Mouse (Mus musculus) liver, embryonic 14.5 days (tissue): ENCODE measurements around the gene Cldn7. TPM values are rescaled to one million over a fixed set of nuclear protein-coding genes. Genes with fewer than 3 reads are reported as not detected.

Experiments
- ATAC-seq: fragments of 200-750 bp; cut with Nextera tagmentation; 2 replicates; pipeline ENCODE4 v1.8.0; 2017; ENCODE audit warnings: moderate number of reproducible peaks, mild to moderate bottlenecking, moderate library complexity; ENCODE audit not compliant: insufficient read depth
- DNase-seq, 3 experiments: peaks; one replicate each; pipeline ENCODE4 v3.0.0-alpha.2; 2012 to 2013; ENCODE audit warnings: low read depth in 3 of 3, low spot score in 3 of 3
- H3K27ac ChIP-seq: fragments of 300-500 bp; sonication (generic); 2 replicates; pipeline ENCODE4 v1.5.1; 2014; ENCODE audit warnings: moderate library complexity, mild to moderate bottlenecking, control low read depth, inconsistent platforms
- H3K27me3 ChIP-seq: fragments of 300-500 bp; sonication (generic); 2 replicates; pipeline ENCODE4 v1.6.1; 2014; ENCODE audit warnings: mild to moderate bottlenecking, low read length, moderate library complexity; ENCODE audit not compliant: control insufficient read depth, insufficient read depth
- H3K36me3 ChIP-seq: fragments of 300-500 bp; sonication (generic); replicated peaks from 2 replicates; pipeline ENCODE4 v1.6.1; 2014; ENCODE audit warnings: low read depth; ENCODE audit not compliant: control insufficient read depth, insufficient read depth
- H3K4me1 ChIP-seq, 2 experiments: fragments of 200-500 bp in 1 of 2; fragments of 300-500 bp in 1 of 2; sonication (generic) in 1 of 2; replicated peaks; 2 replicates each; pipeline ENCODE4 v1.6.1; 2012 to 2014; ENCODE audit warnings: antibody characterized with exemption in 1 of 2, inconsistent platforms in 1 of 2, low read length in 1 of 2; ENCODE audit not compliant: control insufficient read depth in 2 of 2, insufficient read depth in 2 of 2
- H3K4me2 ChIP-seq: fragments of 300-500 bp; sonication (generic); 2 replicates; pipeline ENCODE4 v1.6.1; 2014; ENCODE audit warnings: low read depth, mild to moderate bottlenecking, control low read depth, moderate library complexity
- H3K4me3 ChIP-seq, 2 experiments: fragments of 200-500 bp in 1 of 2; fragments of 300-500 bp in 1 of 2; sonication (generic) in 1 of 2; 2 replicates each; pipeline ENCODE4 v1.5.1; 2012 to 2014; ENCODE audit warnings: low read depth in 2 of 2, low read length in 2 of 2, mild to moderate bottlenecking in 2 of 2, control low read depth in 1 of 2, inconsistent platforms in 1 of 2, moderate library complexity in 1 of 2; ENCODE audit not compliant: insufficient read depth in 1 of 2
- H3K9ac ChIP-seq: fragments of 300-500 bp; sonication (generic); replicated peaks from 2 replicates; pipeline ENCODE4 v1.6.1; 2014; ENCODE audit warnings: mild to moderate bottlenecking, control low read depth, moderate library complexity
- H3K9me3 ChIP-seq: fragments of 300-500 bp; sonication (generic); 2 replicates; pipeline ENCODE4 v1.6.1; 2016; ENCODE audit warnings: low read length, mixed read lengths; ENCODE audit not compliant: control insufficient read depth
- CTCF ChIP-seq: IDR thresholded peaks from 2 replicates; pipeline ENCODE4 v1.5.1; 2016; ENCODE audit warnings: antibody characterized with exemption, low read depth, control low read depth
- EP300 ChIP-seq: IDR thresholded peaks from 2 replicates; pipeline ENCODE4 v1.6.1; 2016; ENCODE audit warnings: antibody characterized with exemption, low read depth
- WGBS: fragments of 180-500 bp; shearing (Covaris S2); extraction: QIAGEN DNeasy Blood & Tissue Kit; methylation state at CpG from one replicate; pipeline ENCODE4 v1.1.7; 2014; ENCODE audit not compliant: insufficient replicate concordance; 5-methylcytosine and 5-hydroxymethylcytosine counted together
- polyA plus RNA-seq, 2 experiments: library from polyadenylated mRNA; depleted of rRNA in 1 of 2; stranded (reverse) in 1 of 2; unstranded in 1 of 2; fragments of >200 nt; fragmentation: Nextera tagmentation in 1 of 2; extraction: Ambion mirVana in 1 of 2; gene quantifications; 2 replicates each; pipeline versions ENCODE4 v1.2.1 to v1.2.3; 2012 to 2014

Cldn7 gene
- polyA plus RNA-seq, 2 experiments, result 2.0 to 2.2 TPM

DNA sequence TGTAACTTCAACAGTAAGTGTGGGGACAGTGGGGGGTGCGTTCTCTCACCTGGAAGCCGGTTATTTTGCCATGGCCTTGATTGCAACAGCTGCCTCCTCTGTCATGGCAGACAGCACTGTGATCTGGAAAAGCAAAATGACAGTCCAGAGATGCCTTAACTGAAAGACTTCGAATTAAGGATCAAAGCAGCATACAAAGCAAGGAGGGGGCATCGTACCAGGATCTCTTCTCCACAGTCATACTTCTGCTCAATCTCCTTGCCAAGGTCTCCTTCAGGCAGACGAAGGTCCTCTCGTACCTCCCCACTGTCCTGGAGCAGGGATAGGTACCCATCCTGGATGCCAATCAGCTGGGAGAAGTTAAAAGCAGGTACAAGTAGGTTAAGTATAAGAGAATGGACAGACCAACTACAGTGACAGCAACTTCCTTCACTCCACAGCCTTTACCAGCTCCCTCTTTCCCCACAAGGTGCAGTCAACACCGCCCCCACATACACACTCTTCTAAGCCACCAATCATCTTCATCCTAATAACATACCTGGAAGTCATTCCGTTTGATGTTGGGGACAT is 47.1 kb upstream of the Cldn7 start:
- peak overlapping the region; percentile 95 for H3K27ac ChIP-seq
- DNase-seq (no peak), ATAC-seq (no peak)
- peaks cover 48% of the 10 kb centered on the region for H3K36me3 ChIP-seq
- no peak overlapping the region for H3K9ac ChIP-seq
- peak overlapping the region in 1 of 2 experiments; percentile 82; a peak in 3 of 4 replicates for H3K4me3 ChIP-seq
- TF ChIP-seq EP300, result no peak
- TF ChIP-seq CTCF, result no peak
- H3K4me2 ChIP-seq, result peak overlapping the region; percentile 100
- 62% methylated on average over 8 of the region's 8 CpGs for WGBS
- H3K27me3 ChIP-seq, result no peaks in the 10 kb centered on the region
- peaks cover 41 to 54% of the 10 kb centered on the region in 2 experiments for H3K4me1 ChIP-seq
- no peaks in the 10 kb centered on the region for H3K9me3 ChIP-seq

DNA sequence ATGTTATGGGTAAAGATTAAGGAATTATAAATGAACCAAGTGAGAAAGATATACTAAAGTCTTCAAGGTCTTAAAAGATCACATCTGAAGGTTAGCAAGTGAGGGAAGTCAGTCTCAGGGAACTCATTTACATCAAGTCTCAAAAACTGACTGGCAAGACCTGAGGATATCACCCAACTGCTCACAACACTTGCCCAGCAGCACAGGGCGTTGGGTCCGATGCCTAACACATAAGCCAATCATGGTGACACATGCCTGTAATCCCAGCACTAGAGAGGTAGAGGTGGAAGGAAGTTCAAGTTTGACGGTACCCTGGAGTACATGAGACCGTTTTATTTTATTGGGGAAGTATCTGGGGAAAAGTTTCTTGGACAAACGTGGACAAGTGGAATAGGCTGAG is 46.5 kb upstream of the Cldn7 start:
- Histone ChIP-seq H3K27me3 (no peaks in the 10 kb centered on the region), H3K4me2 (peak overlapping the region; percentile 100), H3K4me1 (peaks cover 47 to 56% of the 10 kb centered on the region in 2 experiments), H3K9ac (peak overlapping the region; percentile 32; the same call in 1 of the 2 replicates), H3K36me3 (peaks cover 44% of the 10 kb centered on the region), H3K27ac (peak overlapping the region; percentile 95), H3K4me3 (peak overlapping the region in 1 of 2 experiments; percentile 99; a peak in 2 of 4 replicates), H3K9me3 (no peaks in the 10 kb centered on the region)
- TF ChIP-seq EP300, result no peak
- TF ChIP-seq CTCF, result no peak
- 68% methylated on average over 5 of the region's 5 CpGs for WGBS
- ATAC-seq (no peak), DNase-seq (no peak)

DNA sequence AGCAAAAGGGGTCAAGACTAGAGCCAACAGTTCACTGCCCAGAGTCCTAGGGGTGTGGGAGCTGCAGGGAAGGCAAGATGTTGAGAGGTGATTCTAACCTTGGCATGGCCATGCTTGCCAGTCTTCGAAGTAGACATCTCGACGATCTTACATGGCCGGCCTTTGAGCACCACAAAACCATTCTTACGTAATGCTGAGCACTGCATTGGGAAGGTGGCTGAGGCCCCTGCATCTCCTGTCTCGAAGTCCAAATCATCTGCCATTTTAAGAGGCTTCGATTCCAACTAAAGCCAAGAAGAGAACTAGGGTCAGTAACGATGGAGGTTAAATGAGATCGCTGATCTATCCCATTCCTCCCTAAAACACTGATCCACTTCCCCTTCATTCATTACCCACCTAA is 45.5 kb upstream of the Cldn7 start:
- peaks cover 51 to 56% of the 10 kb centered on the region in 2 experiments for H3K4me1 ChIP-seq
- peak overlapping the region; percentile 81 for H3K9ac ChIP-seq
- 43% methylated on average over 9 of the region's 9 CpGs for WGBS
- TF ChIP-seq EP300 (no peak), CTCF (no peak)
- DNase-seq (no peak), ATAC-seq (no peak)
- peak overlapping the region; percentile 95 for H3K27ac ChIP-seq
- H3K4me3 ChIP-seq, result peak overlapping the region; percentile 99
- no peaks in the 10 kb centered on the region for H3K9me3 ChIP-seq
- peaks cover 44% of the 10 kb centered on the region for H3K36me3 ChIP-seq
- no peaks in the 10 kb centered on the region for H3K27me3 ChIP-seq
- H3K4me2 ChIP-seq, result peak overlapping the region; percentile 100

DNA sequence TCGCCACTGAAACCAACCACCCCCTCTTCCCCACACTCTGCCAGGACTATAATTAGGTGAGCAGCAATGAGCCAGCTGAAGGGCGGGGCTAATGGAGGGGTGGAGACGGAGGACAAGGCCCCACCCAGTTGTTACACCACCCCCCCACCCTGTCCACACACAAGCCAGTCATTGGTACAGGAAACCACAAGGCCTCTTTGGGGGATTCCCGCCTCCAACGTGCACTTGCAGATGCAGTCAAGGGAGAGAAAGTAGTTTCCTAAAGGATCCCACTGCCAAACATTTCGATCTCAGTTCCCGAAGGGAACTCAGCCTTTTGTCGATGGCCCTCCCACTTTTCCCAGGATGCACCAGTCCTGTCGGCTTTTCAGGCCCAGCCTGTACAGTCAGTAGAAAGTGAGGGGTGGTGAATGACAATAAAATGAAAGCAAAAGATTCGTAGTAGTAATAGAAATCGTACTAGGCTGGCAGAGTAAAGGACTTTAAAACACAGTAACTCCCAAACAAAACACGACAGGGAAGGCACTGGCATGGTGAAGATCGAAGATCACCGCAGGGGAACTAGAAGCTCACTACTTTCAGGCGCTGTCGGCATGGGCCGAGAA is 44.8 kb upstream of the Cldn7 start:
- TF ChIP-seq EP300 (no peak), CTCF (no peak)
- WGBS, result under 1% methylated on average over 17 of the region's 17 CpGs
- peak overlapping the region; percentile 81 for H3K9ac ChIP-seq
- H3K4me3 ChIP-seq, result peak overlapping the region; percentile 99
- ATAC-seq (peak; percentile 37), DNase-seq (peak; percentile 80 to 90 (median 85))
- peak overlapping the region; percentile 95 for H3K27ac ChIP-seq
- peak overlapping the region; percentile 100 for H3K4me2 ChIP-seq
- H3K36me3 ChIP-seq, result peaks cover 44% of the 10 kb centered on the region
- H3K4me1 ChIP-seq, result peaks cover 51 to 55% of the 10 kb centered on the region in 2 experiments
- H3K27me3 ChIP-seq, result no peaks in the 10 kb centered on the region
- no peaks in the 10 kb centered on the region for H3K9me3 ChIP-seq

GRCm38 (mm10) chr11:69920266-69921031 is 44.1 kb upstream of the Cldn7 start:
- DNase-seq (no peak), ATAC-seq (peak; percentile 20)
- H3K27me3 ChIP-seq, result no peaks in the 10 kb centered on the region
- H3K4me1 ChIP-seq, result peaks cover 49 to 51% of the 10 kb centered on the region in 2 experiments
- under 1% methylated on average over 57 of the region's 65 CpGs for WGBS
- TF ChIP-seq CTCF (peak; percentile 23; the same call in 1 of the 2 replicates), EP300 (no peak)
- H3K9ac ChIP-seq, result peak overlapping the region; percentile 81
- peaks cover 39% of the 10 kb centered on the region for H3K36me3 ChIP-seq
- H3K4me2 ChIP-seq, result peak overlapping the region; percentile 100
- no peaks in the 10 kb centered on the region for H3K9me3 ChIP-seq
- H3K4me3 ChIP-seq, result peak overlapping the region; percentile 99
- H3K27ac ChIP-seq, result peak overlapping the region; percentile 95
